Mouse (Mus musculus) stomach, postnatal 0 days (tissue): Measurements from ENCODE around the gene Tmem217.
"Not testable (repeated sequence)": the region's sequence is repeated elsewhere in the genome, so short reads cannot be mapped to it uniquely, and the experiment has no call there.

Source experiments
- CTCF ChIP-seq: IDR thresholded peaks from 2 replicates; pipeline ENCODE4 v1.5.1; 2016; ENCODE audit warnings: antibody characterized with exemption, low read depth, mild to moderate bottlenecking, moderate library complexity
- EP300 ChIP-seq: optimal IDR thresholded peaks from 2 replicates; pipeline ENCODE3; 2016; ENCODE audit warnings: antibody characterized with exemption

GRCm38 (mm10) chr17:29498952-29499351 lies 53.2 kb downstream of the Tmem217 start:
- TF ChIP-seq EP300, CTCF: not testable (repeated sequence)
